Mouse (Mus musculus): ENCODE measurements around the gene 2310057J18Rik.

- TF ChIP-seq CTCF (IDR thresholded peaks at IDR 0.05; ENCODE audit: control insufficient read depth, insufficient read depth, insufficient replicate concordance, low read depth, low read length) (no peak), POLR2A (IDR thresholded peaks at IDR 0.05; ENCODE audit: control insufficient read depth, low read depth, low read length) (no peak)
Measured at GRCm38 (mm10) chr10:28986203-28986602, at the start of gene 2310057J18Rik.

Measured in testis, adult 2 months (tissue).